Mouse (Mus musculus) embryonic facial prominence, embryonic 12.5 days (tissue): ENCODE data around the gene Atoh8. TPM values are rescaled to one million over a fixed set of nuclear protein-coding genes. Genes with fewer than 3 reads are reported as not detected.

Experiments used
- ATAC-seq: fragments of 200-750 bp; cut with Nextera tagmentation; 2 replicates; pipeline ENCODE4 v1.8.0; 2017; ENCODE audit not compliant: insufficient number of reproducible peaks, insufficient read depth, low FRiP score, low TSS enrichment
- H3K27ac ChIP-seq: fragments of 300-500 bp; sonication (generic); 2 replicates; pipeline ENCODE4 v1.5.1; 2016; ENCODE audit warnings: mild to moderate bottlenecking
- H3K27me3 ChIP-seq: fragments of 300-500 bp; sonication (generic); 2 replicates; pipeline ENCODE4 v1.6.1; 2016; ENCODE audit warnings: mild to moderate bottlenecking, moderate library complexity
- H3K36me3 ChIP-seq: fragments of 300-500 bp; sonication (generic); 2 replicates; pipeline ENCODE4 v1.6.1; 2016; ENCODE audit warnings: mild to moderate bottlenecking
- H3K4me1 ChIP-seq: fragments of 300-500 bp; sonication (generic); 2 replicates; pipeline ENCODE4 v1.6.1; 2016
- H3K4me2 ChIP-seq: fragments of 300-500 bp; sonication (generic); replicated peaks from 2 replicates; pipeline ENCODE4 v1.6.1; 2016; ENCODE audit warnings: mild to moderate bottlenecking, moderate library complexity
- H3K4me3 ChIP-seq: fragments of 300-500 bp; sonication (generic); 2 replicates; pipeline ENCODE4 v1.5.1; 2016; ENCODE audit warnings: mild to moderate bottlenecking
- H3K9ac ChIP-seq: fragments of 300-500 bp; sonication (generic); 2 replicates; pipeline ENCODE4 v1.6.1; 2016; ENCODE audit warnings: mild to moderate bottlenecking, moderate library complexity
- H3K9me3 ChIP-seq: fragments of 300-500 bp; sonication (generic); 2 replicates; pipeline ENCODE4 v1.6.1; 2016; ENCODE audit warnings: mild to moderate bottlenecking, moderate library complexity
- WGBS: fragments of 180-500 bp; shearing (Covaris S2); methylation state at CpG from one replicate; pipeline ENCODE4 v1.1.7; 2016; 5-methylcytosine and 5-hydroxymethylcytosine counted together
- polyA plus RNA-seq: library from polyadenylated mRNA; unstranded; fragments of >200 nt; fragmentation: Nextera tagmentation; extraction: Ambion mirVana; gene quantifications from 2 replicates; pipeline ENCODE4 v1.2.1, GENCODE M21; 2016

The Atoh8 gene
- polyA plus RNA-seq, 1 experiment from 2014 or later = 16.4 TPM

- H3K4me3 ChIP-seq = no peak overlapping the region
- H3K27me3 ChIP-seq = peaks cover 7% of the 10 kb centered on the region
- H3K9ac ChIP-seq = no peak overlapping the region
- H3K4me1 ChIP-seq = peaks cover 26% of the 10 kb centered on the region
- no peak overlapping the region for H3K4me2 ChIP-seq
- H3K9me3 ChIP-seq = no peaks in the 10 kb centered on the region
- WGBS = 76% methylated on average over 6 of the region's 6 CpGs
- ATAC-seq = no peak
- no peaks in the 10 kb centered on the region for H3K36me3 ChIP-seq
- H3K27ac ChIP-seq = no peak overlapping the region
These were observed 48.6 kb downstream of the Atoh8 start for GRCm38 (mm10) chr6:72186809-72187208.

- Histone ChIP-seq H3K27me3 (peaks cover 7% of the 10 kb centered on the region), H3K36me3 (no peaks in the 10 kb centered on the region), H3K9me3 (no peaks in the 10 kb centered on the region), H3K27ac (no peak overlapping the region), H3K4me1 (peaks cover 24% of the 10 kb centered on the region), H3K9ac (no peak overlapping the region), H3K4me2 (no peak overlapping the region), H3K4me3 (no peak overlapping the region)
- 0 out of 2 replicates have a peak, but pooled peaks have one; percentile 11 for ATAC-seq
- 4% methylated on average over 6 of the region's 6 CpGs for WGBS
These were observed 49.4 kb downstream of the Atoh8 start for GRCm38 (mm10) chr6:72185893-72186490.

- ATAC-seq = no peak
- H3K36me3 ChIP-seq = no peaks in the 10 kb centered on the region
- no peak overlapping the region for H3K9ac ChIP-seq
- H3K4me3 ChIP-seq = no peak overlapping the region
- peaks cover 7% of the 10 kb centered on the region for H3K27me3 ChIP-seq
- 82% methylated on average over 5 of the region's 5 CpGs for WGBS
- no peak overlapping the region for H3K4me2 ChIP-seq
- no peak overlapping the region for H3K27ac ChIP-seq
- H3K9me3 ChIP-seq = no peaks in the 10 kb centered on the region
- peaks cover 13% of the 10 kb centered on the region; the same call in 1 of the 2 replicates for H3K4me1 ChIP-seq
These were observed 50.8 kb downstream of the Atoh8 start for GRCm38 (mm10) chr6:72184576-72184975.

GRCm38 (mm10) chr6:72179562-72180502 is 55.5 kb downstream of the Atoh8 start:
- no peaks in the 10 kb centered on the region for H3K27me3 ChIP-seq
- 72% methylated on average over 12 of the region's 12 CpGs for WGBS

GRCm38 (mm10) chr6:72179006-72179405 is 56.4 kb downstream of the Atoh8 start:
- H3K9ac ChIP-seq = no peak overlapping the region
- no peaks in the 10 kb centered on the region for H3K9me3 ChIP-seq
- ATAC-seq = no peak
- no peaks in the 10 kb centered on the region for H3K4me1 ChIP-seq
- no peaks in the 10 kb centered on the region for H3K36me3 ChIP-seq
- WGBS = 83% methylated on average over 3 of the region's 3 CpGs
- H3K4me2 ChIP-seq = no peak overlapping the region
- no peaks in the 10 kb centered on the region for H3K27me3 ChIP-seq
- H3K27ac ChIP-seq = no peak overlapping the region
- no peak overlapping the region for H3K4me3 ChIP-seq

More at GRCm38 (mm10) chr6:72179562-72180502, 55.5 kb downstream of the Atoh8 start:
- no peak overlapping the region for H3K4me3 ChIP-seq
- no peaks in the 10 kb centered on the region for H3K36me3 ChIP-seq
- H3K27ac ChIP-seq = no peak overlapping the region
- no peaks in the 10 kb centered on the region for H3K9me3 ChIP-seq
- no peaks in the 10 kb centered on the region for H3K4me1 ChIP-seq
- no peak for ATAC-seq
- no peak overlapping the region for H3K9ac ChIP-seq
- H3K4me2 ChIP-seq = no peak overlapping the region

GRCm38 (mm10) chr6:72177417-72177816 is 58.0 kb downstream of the Atoh8 start:
- 73% methylated on average over 3 of the region's 3 CpGs for WGBS

GRCm38 (mm10) chr6:72176004-72176403 is 59.4 kb downstream of the Atoh8 start:
- ATAC-seq = no peak
- Histone ChIP-seq H3K9me3 (no peaks in the 10 kb centered on the region), H3K9ac (no peak overlapping the region), H3K27ac (no peak overlapping the region), H3K4me1 (no peaks in the 10 kb centered on the region), H3K27me3 (no peaks in the 10 kb centered on the region), H3K36me3 (no peaks in the 10 kb centered on the region), H3K4me2 (no peak overlapping the region), H3K4me3 (no peak overlapping the region)
- 79% methylated on average over 5 of the region's 5 CpGs for WGBS

More at GRCm38 (mm10) chr6:72177417-72177816, 58.0 kb downstream of the Atoh8 start:
- H3K27ac ChIP-seq = no peak overlapping the region
- H3K9ac ChIP-seq = no peak overlapping the region
- no peaks in the 10 kb centered on the region for H3K36me3 ChIP-seq
- H3K4me2 ChIP-seq = no peak overlapping the region
- H3K4me1 ChIP-seq = no peaks in the 10 kb centered on the region
- no peak for ATAC-seq
- no peak overlapping the region for H3K4me3 ChIP-seq
- no peaks in the 10 kb centered on the region for H3K9me3 ChIP-seq
- no peaks in the 10 kb centered on the region for H3K27me3 ChIP-seq

GRCm38 (mm10) chr6:72175419-72175818 is 60.0 kb downstream of the Atoh8 start:
- no peak overlapping the region for H3K4me3 ChIP-seq
- no peaks in the 10 kb centered on the region for H3K9me3 ChIP-seq
- H3K9ac ChIP-seq = no peak overlapping the region
- no peak for ATAC-seq
- WGBS = 43% methylated on average over 3 of the region's 3 CpGs
- no peak overlapping the region for H3K27ac ChIP-seq
- H3K36me3 ChIP-seq = no peaks in the 10 kb centered on the region
- no peak overlapping the region for H3K4me2 ChIP-seq
- H3K27me3 ChIP-seq = no peaks in the 10 kb centered on the region
- no peaks in the 10 kb centered on the region for H3K4me1 ChIP-seq

GRCm38 (mm10) chr6:72173350-72173749 is 62.0 kb downstream of the Atoh8 start:
- Histone ChIP-seq H3K27ac (no peak overlapping the region), H3K36me3 (no peaks in the 10 kb centered on the region), H3K27me3 (no peaks in the 10 kb centered on the region), H3K4me2 (no peak overlapping the region), H3K9me3 (no peaks in the 10 kb centered on the region), H3K4me3 (no peak overlapping the region), H3K4me1 (no peaks in the 10 kb centered on the region), H3K9ac (no peak overlapping the region)
- WGBS = 89% methylated on average over 1 of the region's 1 CpGs
- ATAC-seq = no peak

GRCm38 (mm10) chr6:72171391-72171790 is 64.0 kb downstream of the Atoh8 start:
- WGBS = 86% methylated on average over 3 of the region's 3 CpGs
- no peak overlapping the region for H3K4me2 ChIP-seq
- H3K27ac ChIP-seq = no peak overlapping the region
- no peaks in the 10 kb centered on the region for H3K4me1 ChIP-seq
- H3K9me3 ChIP-seq = no peaks in the 10 kb centered on the region
- H3K9ac ChIP-seq = no peak overlapping the region
- no peaks in the 10 kb centered on the region for H3K27me3 ChIP-seq
- ATAC-seq = no peak
- no peak overlapping the region for H3K4me3 ChIP-seq
- no peaks in the 10 kb centered on the region for H3K36me3 ChIP-seq

GRCm38 (mm10) chr6:72165907-72166306 is 69.5 kb downstream of the Atoh8 start:
- Histone ChIP-seq H3K4me2 (no peak overlapping the region), H3K4me3 (no peak overlapping the region), H3K9me3 (no peaks in the 10 kb centered on the region), H3K4me1 (0 out of 2 replicates have a peak, but pooled peaks cover 4% of the 10 kb centered on the region), H3K36me3 (no peaks in the 10 kb centered on the region), H3K9ac (no peak overlapping the region), H3K27ac (no peak overlapping the region), H3K27me3 (no peaks in the 10 kb centered on the region)
- no peak for ATAC-seq
- WGBS = 38% methylated on average over 2 of the region's 2 CpGs
